Mouse (Mus musculus): ENCODE measurements around the gene Calhm6.

GRCm38 (mm10) chr10:34150454-34150853 is 22.7 kb upstream of the Calhm6 start:
- TF ChIP-seq CTCF (IDR thresholded peaks at IDR 0.05; ENCODE audit: borderline replicate concordance, insufficient read depth, low read length) = no peak
- no peak for TF ChIP-seq POLR2A (IDR thresholded peaks at IDR 0.05; ENCODE audit: low read depth, low read length)

All from embryonic fibroblast, embryonic 13.5 days (primary cell).